Mouse (Mus musculus) kidney, postnatal 0 days (tissue): ENCODE data around the gene Fancc. TPM values are rescaled to one million over a fixed set of nuclear protein-coding genes. Genes with fewer than 3 reads are reported as not detected.

ENCODE experiments used
- ATAC-seq: fragments of 200-750 bp; cut with Nextera tagmentation; replicated peaks from 2 replicates; pipeline ENCODE4 v1.8.0; 2017; ENCODE audit warnings: low read depth, moderate number of reproducible peaks, moderate TSS enrichment, moderate library complexity; ENCODE audit not compliant: low FRiP score
- DNase-seq: peaks from one replicate; pipeline ENCODE4 v3.0.0-alpha.2; 2016; ENCODE audit warnings: low spot score
- H3K27ac ChIP-seq: fragments of 300-500 bp; sonication (generic); 2 replicates; pipeline ENCODE4 v1.5.1; 2014; ENCODE audit warnings: mild to moderate bottlenecking
- H3K27me3 ChIP-seq: fragments of 300-500 bp; sonication (generic); 2 replicates; pipeline ENCODE4 v1.6.1; 2014; ENCODE audit warnings: low read length, mixed read lengths; ENCODE audit not compliant: insufficient read depth
- H3K36me3 ChIP-seq: fragments of 300-500 bp; sonication (generic); 2 replicates; pipeline ENCODE4 v1.6.1; 2014; ENCODE audit warnings: low read length, mixed read lengths; ENCODE audit not compliant: insufficient read depth
- H3K4me1 ChIP-seq: fragments of 300-500 bp; sonication (generic); replicated peaks from 2 replicates; pipeline ENCODE4 v1.6.1; 2014; ENCODE audit warnings: antibody characterized with exemption, low read length, mixed read lengths; ENCODE audit not compliant: insufficient read depth
- H3K4me2 ChIP-seq: fragments of 300-500 bp; sonication (generic); 2 replicates; pipeline ENCODE4 v1.6.1; 2014; ENCODE audit warnings: mild to moderate bottlenecking, low read length, moderate library complexity, mixed read lengths
- H3K4me3 ChIP-seq: fragments of 300-500 bp; sonication (generic); replicated peaks from 2 replicates; pipeline ENCODE4 v1.5.1; 2014; ENCODE audit warnings: low read depth, low read length
- H3K9ac ChIP-seq: fragments of 300-500 bp; sonication (generic); 2 replicates; pipeline ENCODE4 v1.6.1; 2014; ENCODE audit warnings: low read depth, low read length
- H3K9me3 ChIP-seq: fragments of 300-500 bp; sonication (generic); replicated peaks from 2 replicates; pipeline ENCODE4 v1.6.1; 2016; ENCODE audit warnings: low read length, inconsistent platforms, mixed read lengths
- CTCF ChIP-seq: IDR thresholded peaks from 2 replicates; pipeline ENCODE4 v1.5.1; 2016; ENCODE audit warnings: antibody characterized with exemption, low read depth, mild to moderate bottlenecking, moderate library complexity
- WGBS: fragments of 180-500 bp; shearing (Covaris S2); extraction: QIAGEN DNeasy Blood & Tissue Kit; methylation state at CpG from one replicate; pipeline ENCODE4 v1.1.7; 2014; 5-methylcytosine and 5-hydroxymethylcytosine counted together
- polyA plus RNA-seq: library from polyadenylated mRNA; unstranded; fragments of >200 nt; fragmentation: Nextera tagmentation; extraction: Ambion mirVana; gene quantifications from 2 replicates; pipeline ENCODE4 v1.2.1, GENCODE M21; 2015

Fancc gene
- polyA plus RNA-seq, 1 experiment from 2014 or later, result 16.2 TPM

DNA sequence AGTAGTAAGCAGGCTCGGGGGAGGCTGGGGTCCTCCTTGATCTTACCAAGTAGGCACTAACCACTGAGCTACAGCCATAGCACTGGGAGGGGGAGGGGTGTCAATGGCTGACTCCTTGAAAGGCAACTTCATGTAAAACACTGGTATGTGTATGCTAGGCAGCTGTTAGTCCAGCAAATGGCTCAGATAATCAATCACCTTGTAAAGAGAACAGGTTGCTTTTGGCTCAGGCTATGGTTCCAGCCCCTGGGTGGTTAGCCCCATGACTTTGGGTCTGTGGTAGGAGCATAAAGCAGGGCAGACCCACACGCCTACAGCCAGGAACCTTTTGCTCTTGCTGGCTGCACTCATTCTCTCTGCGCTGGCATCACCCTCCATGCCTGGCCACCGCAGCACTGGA, 207.0 kb downstream of the Fancc start:
- Histone ChIP-seq H3K4me1 (peaks cover 34% of the 10 kb centered on the region), H3K4me3 (no peak overlapping the region), H3K4me2 (no peak overlapping the region), H3K9me3 (no peaks in the 10 kb centered on the region), H3K9ac (no peak overlapping the region), H3K27me3 (no peaks in the 10 kb centered on the region), H3K27ac (no peak overlapping the region; the same call in 1 of the 2 replicates), H3K36me3 (peaks cover 45% of the 10 kb centered on the region)
- no peak for DNase-seq
- no peak for TF ChIP-seq CTCF
- WGBS, result 80% methylated on average over 4 of the region's 4 CpGs
- ATAC-seq, result no peak

DNA sequence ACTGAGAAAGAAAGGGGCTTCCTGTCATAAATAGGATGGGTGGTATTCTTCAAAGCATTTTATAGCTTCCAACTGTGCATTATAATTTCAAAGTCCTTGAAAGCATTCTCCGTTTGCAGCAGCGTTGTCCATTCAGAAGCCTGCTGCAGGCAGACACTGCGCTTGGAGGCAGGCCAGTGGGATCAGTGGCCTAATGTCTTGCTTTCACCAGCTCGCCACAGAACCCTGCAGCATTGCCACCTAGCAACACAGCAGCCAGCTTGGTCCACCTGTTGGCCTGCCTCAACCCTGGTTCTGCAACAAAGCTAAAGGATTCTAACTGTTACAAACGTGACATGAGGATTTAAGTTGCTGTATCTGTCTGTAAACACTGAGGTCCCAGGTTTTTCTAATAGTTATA, 207.4 kb downstream of the Fancc start:
- DNase-seq (no peak), ATAC-seq (no peak)
- Histone ChIP-seq H3K4me1 (peaks cover 32% of the 10 kb centered on the region), H3K9me3 (no peaks in the 10 kb centered on the region), H3K4me3 (no peak overlapping the region), H3K27ac (no peak overlapping the region; the same call in 1 of the 2 replicates), H3K36me3 (peaks cover 42% of the 10 kb centered on the region), H3K4me2 (no peak overlapping the region), H3K9ac (no peak overlapping the region), H3K27me3 (no peaks in the 10 kb centered on the region)
- 46% methylated on average over 5 of the region's 5 CpGs for WGBS
- no peak for TF ChIP-seq CTCF

- Histone ChIP-seq H3K9ac (no peak overlapping the region), H3K27me3 (no peaks in the 10 kb centered on the region), H3K9me3 (no peaks in the 10 kb centered on the region), H3K4me1 (peaks cover 27% of the 10 kb centered on the region), H3K27ac (peak overlapping the region; percentile 57), H3K4me2 (no peak overlapping the region), H3K36me3 (peaks cover 40% of the 10 kb centered on the region), H3K4me3 (no peak overlapping the region)
- no peak for ATAC-seq
- DNase-seq, result no peak
- WGBS, result 28% methylated on average over 4 of the region's 4 CpGs
- no peak for TF ChIP-seq CTCF
Observed at GRCm38 (mm10) chr13:63289152-63289551, 207.9 kb downstream of the Fancc start.

GRCm38 (mm10) chr13:63286483-63287102, 210.5 kb downstream of the Fancc start:
- Histone ChIP-seq H3K4me2 (no peak overlapping the region), H3K4me3 (no peak overlapping the region), H3K9ac (no peak overlapping the region), H3K4me1 (peaks cover 25% of the 10 kb centered on the region), H3K27me3 (no peaks in the 10 kb centered on the region), H3K9me3 (no peaks in the 10 kb centered on the region), H3K27ac (no peak overlapping the region), H3K36me3 (peaks cover 48% of the 10 kb centered on the region)
- no peak for ATAC-seq
- no peak for TF ChIP-seq CTCF
- WGBS, result 78% methylated on average over 11 of the region's 11 CpGs
- DNase-seq, result no peak

DNA sequence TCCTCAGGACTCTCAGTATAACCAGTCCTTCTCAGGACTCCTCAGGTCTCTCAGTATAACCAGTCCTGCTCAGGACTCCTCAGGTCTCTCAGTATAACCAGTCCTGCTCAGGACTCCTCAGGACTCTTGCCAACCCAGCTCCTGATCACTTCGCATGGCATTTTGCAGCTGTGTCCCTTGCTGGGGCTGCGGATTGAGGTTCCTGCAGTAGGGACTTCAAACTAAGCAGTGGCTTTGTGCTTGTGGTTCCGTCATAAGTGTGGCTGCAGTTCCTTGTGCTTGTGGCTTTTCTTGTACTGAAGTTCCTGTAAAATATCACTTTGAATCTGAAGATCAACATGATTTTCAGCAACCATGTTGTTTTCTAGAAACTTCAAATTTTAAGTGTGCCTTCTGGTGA, 212.3 kb downstream of the Fancc start:
- Histone ChIP-seq H3K4me3 (no peak overlapping the region), H3K27me3 (no peaks in the 10 kb centered on the region), H3K9me3 (no peaks in the 10 kb centered on the region), H3K4me2 (no peak overlapping the region), H3K9ac (no peak overlapping the region), H3K27ac (no peak overlapping the region), H3K4me1 (peaks cover 34% of the 10 kb centered on the region), H3K36me3 (peaks cover 32% of the 10 kb centered on the region)
- no peak for DNase-seq
- no peak for ATAC-seq
- WGBS, result 94% methylated on average over 3 of the region's 3 CpGs
- no peak for TF ChIP-seq CTCF

DNA sequence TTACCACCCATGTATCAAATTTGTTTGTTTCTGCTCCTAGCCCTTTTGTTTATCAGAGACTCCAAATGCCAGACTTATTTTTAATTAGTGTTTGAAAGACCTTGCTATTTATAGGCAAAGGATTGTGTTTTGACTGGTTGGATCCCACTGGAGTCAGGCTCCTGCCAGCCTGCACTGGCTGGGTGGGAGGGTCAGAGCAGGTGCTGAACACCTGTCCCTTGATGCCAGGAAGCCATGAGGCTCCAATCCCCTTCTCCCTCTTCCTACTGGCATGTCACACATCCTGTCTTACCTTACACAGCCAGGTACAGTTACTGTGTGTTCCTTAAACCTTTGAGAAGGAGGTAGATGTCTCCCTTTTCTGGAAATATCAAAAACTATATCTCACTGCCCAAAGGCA, 213.8 kb downstream of the Fancc start:
- Histone ChIP-seq H3K9me3 (no peaks in the 10 kb centered on the region), H3K9ac (no peak overlapping the region), H3K4me2 (no peak overlapping the region), H3K27me3 (no peaks in the 10 kb centered on the region), H3K4me1 (peaks cover 39% of the 10 kb centered on the region), H3K27ac (0 out of 2 replicates have a peak overlapping the region, but pooled peaks have one; percentile 13), H3K4me3 (no peak overlapping the region), H3K36me3 (peaks cover 24% of the 10 kb centered on the region)
- ATAC-seq, result no peak
- TF ChIP-seq CTCF, result no peak
- DNase-seq, result no peak

DNA sequence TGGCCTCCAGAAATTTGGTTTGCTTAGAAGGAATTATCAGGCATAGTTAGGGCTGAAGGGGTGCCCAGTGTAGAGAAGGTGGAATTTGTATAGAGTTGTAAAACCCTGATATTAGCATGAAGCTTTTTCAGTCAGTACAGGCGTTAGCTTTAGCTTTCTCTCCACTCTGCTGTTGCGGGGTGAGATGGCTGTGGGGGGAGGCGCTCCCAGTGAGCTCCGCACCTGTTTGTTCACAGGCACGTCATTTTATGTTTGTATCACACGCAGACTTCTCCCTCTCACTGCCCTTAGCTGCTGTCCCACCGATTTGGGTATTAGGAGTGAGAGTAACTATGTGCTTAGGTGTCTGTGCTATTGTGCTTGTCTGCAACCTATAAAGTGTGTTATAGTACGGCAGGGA, 215.9 kb downstream of the Fancc start:
- Histone ChIP-seq H3K9ac (no peak overlapping the region), H3K4me1 (peaks cover 44% of the 10 kb centered on the region), H3K36me3 (peaks cover 11% of the 10 kb centered on the region), H3K27ac (no peak overlapping the region; the same call in 1 of the 2 replicates), H3K4me3 (no peak overlapping the region), H3K4me2 (0 out of 2 replicates have a peak overlapping the region, but pooled peaks have one; percentile 59), H3K27me3 (no peaks in the 10 kb centered on the region), H3K9me3 (no peaks in the 10 kb centered on the region)
- no peak for TF ChIP-seq CTCF
- 68% methylated on average over 8 of the region's 8 CpGs for WGBS
- DNase-seq (no peak), ATAC-seq (no peak)
